Mouse (Mus musculus) erythroblast, embryonic 14.5 days (primary cell): ENCODE results near the gene Ptprt. TPM values are rescaled to one million over a fixed set of nuclear protein-coding genes. Genes with fewer than 3 reads are reported as not detected.

Experiments
- H3K27me3 ChIP-seq: 2 replicates; pipeline ENCODE4 v1.6.1; 2012; ENCODE audit warnings: inconsistent platforms; ENCODE audit not compliant: control insufficient read depth
- H3K36me3 ChIP-seq: 2 replicates; pipeline ENCODE4 v1.6.1; 2012; ENCODE audit warnings: mild to moderate bottlenecking, inconsistent platforms; ENCODE audit not compliant: control insufficient read depth
- H3K4me1 ChIP-seq: 2 replicates; pipeline ENCODE4 v1.6.1; 2012; ENCODE audit warnings: inconsistent platforms; ENCODE audit not compliant: control insufficient read depth
- H3K4me3 ChIP-seq: replicated peaks from 2 replicates; pipeline ENCODE3; 2012; ENCODE audit warnings: moderate library complexity, mild to moderate bottlenecking, inconsistent platforms
- H3K9me3 ChIP-seq: 2 replicates; pipeline ENCODE4 v1.6.1; 2012; ENCODE audit warnings: low read length, inconsistent platforms, mixed read lengths; ENCODE audit not compliant: control insufficient read depth
- GATA1 ChIP-seq: IDR thresholded peaks from 2 replicates; pipeline ENCODE4 v1.6.1; 2012; ENCODE audit warnings: low read length, inconsistent platforms, mixed read lengths
- TAL1 ChIP-seq: IDR thresholded peaks from 3 replicates; pipeline ENCODE4 v1.6.1; 2012; ENCODE audit warnings: low read length, inconsistent platforms, mixed read lengths
- polyA plus RNA-seq: library from polyadenylated mRNA; stranded (reverse); fragments of >175 nt; gene quantifications from 2 replicates; pipeline ENCODE4 v1.2.3, GENCODE M21; 2012

Gene Ptprt
- polyA plus RNA-seq, 1 experiment = not detected

DNA sequence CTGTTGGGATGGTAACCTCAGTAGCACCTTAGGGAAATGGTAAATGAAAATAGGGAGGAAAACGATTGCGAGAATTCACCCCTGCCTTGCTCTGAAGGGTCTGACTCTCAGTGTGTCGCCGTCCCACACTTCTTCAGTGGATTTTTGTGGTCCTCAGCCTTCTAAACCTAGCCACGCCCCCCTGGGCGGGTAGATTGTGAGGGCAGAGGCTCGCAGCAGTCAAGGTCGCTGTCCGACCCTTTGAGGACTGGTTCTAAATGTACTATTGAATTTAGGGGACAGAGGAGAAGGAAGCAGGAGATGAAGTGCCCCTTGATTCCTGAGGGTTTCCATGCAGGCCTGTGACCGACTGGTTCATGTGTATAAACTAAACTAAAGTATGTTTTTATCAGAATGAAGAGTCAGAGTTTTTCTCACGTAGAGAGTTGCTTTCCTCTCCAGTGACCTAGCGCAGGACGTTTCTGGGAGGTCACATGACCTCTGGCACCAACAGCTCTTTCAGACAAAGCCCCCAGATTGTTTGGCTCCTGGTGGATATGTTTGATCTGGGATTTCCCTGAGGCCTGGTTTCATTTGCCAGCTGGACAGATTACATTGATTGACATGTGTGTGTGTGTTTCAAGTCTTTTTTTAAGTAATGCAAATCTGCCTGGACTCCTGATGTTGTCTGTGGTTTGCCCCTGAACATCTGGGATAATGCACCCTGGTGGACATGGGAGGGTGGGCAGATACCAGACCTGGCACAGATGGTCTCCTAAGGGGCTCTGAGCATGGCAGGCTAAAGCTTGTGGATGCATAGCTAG is 1161.6 kb downstream of the Ptprt start:
- Histone ChIP-seq H3K4me3 (no peak overlapping the region), H3K36me3 (no peaks in the 10 kb centered on the region), H3K9me3 (peaks cover 2% of the 10 kb centered on the region; the same call in 1 of the 2 replicates), H3K27me3 (no peaks in the 10 kb centered on the region), H3K4me1 (no peaks in the 10 kb centered on the region)
- TF ChIP-seq TAL1 (no peak), GATA1 (no peak)

DNA sequence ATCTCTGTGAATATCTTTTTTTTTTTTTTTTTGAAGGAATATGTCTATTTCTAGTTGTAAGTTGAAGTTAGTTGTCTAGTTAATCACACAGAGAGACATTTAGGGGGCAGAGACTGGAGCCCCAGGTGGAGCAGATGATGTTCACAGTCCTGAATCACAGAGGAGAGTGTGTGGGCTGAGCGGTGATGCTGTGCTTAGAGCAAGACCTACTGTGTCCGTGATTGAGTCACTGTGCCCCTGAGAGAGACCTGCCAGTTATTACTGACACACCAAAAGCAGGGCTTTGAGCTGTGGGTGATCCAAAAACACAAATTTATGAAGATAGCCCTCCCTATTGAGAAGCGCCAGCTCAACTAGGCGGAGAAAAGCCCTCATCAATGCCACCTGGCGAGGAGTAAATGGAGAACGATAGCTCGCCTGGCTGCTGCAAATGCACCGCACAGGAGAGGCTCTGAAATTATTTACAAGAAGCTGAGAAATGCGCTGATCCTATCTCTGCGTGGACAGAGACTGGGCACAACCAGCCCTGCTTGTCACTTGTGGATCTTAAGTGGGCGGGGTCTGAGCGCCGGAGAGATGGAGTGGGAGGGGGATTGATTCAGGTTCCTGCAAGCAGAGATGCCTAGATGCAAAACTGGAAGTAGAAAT is 1162.4 kb downstream of the Ptprt start:
- Histone ChIP-seq H3K36me3 (no peaks in the 10 kb centered on the region), H3K27me3 (no peaks in the 10 kb centered on the region)
- TF ChIP-seq GATA1 (no peak), TAL1 (no peak)

DNA sequence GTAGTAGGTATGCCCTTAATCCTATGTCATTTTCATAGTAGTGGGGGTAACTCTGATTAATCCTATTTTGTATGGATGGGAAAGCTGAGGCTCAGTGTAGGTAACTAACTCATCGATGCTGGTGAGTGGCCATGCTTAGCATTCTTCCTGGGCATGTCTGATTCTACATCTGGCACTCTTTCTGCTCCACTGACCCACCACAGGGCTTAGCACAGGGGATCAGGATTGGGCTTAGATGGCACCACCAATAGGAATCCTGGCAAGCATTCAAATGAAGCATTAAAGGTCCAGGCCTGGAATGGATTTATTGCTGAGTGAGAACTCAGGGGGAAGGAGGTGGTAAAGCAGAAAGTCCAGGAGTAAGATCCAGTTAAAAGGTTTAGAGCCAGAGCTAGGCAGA is 1179.2 kb downstream of the Ptprt start:
- H3K4me1 ChIP-seq = no peaks in the 10 kb centered on the region

More for the DNA sequence above, 1162.4 kb downstream of the Ptprt start:
- peaks cover 2% of the 10 kb centered on the region; the same call in 1 of the 2 replicates for H3K9me3 ChIP-seq
- H3K4me3 ChIP-seq = no peak overlapping the region
- no peaks in the 10 kb centered on the region for H3K4me1 ChIP-seq

DNA sequence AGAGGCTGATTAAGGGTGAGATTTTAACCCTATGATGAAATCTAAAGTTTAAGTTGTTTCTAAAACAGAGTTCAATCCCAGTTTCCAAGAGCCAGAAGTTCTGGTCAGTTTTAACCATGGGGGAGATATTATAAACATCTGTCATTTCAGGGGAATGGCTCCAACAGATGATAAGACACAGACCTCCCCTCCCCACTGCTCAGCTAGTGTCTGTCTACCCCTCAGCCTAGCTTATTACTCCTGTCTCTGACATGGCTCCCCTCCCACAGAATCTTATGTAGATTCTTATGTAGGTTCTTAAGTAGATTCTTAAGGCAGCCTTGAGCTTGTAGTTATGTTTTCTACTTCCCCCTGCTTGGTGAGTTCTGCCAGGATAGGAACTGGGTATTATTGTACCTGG is 1180.5 kb downstream of the Ptprt start:
- no peak for TF ChIP-seq TAL1
- no peak for TF ChIP-seq GATA1

More for the DNA sequence above, 1179.2 kb downstream of the Ptprt start:
- Histone ChIP-seq H3K36me3 (no peaks in the 10 kb centered on the region), H3K27me3 (no peaks in the 10 kb centered on the region), H3K4me3 (no peak overlapping the region), H3K9me3 (no peaks in the 10 kb centered on the region; the same call in 1 of the 2 replicates)
- no peak for TF ChIP-seq GATA1
- no peak for TF ChIP-seq TAL1

More for the DNA sequence above, 1180.5 kb downstream of the Ptprt start:
- no peaks in the 10 kb centered on the region for H3K9me3 ChIP-seq
- no peaks in the 10 kb centered on the region for H3K36me3 ChIP-seq
- H3K4me1 ChIP-seq = no peaks in the 10 kb centered on the region
- H3K4me3 ChIP-seq = no peak overlapping the region
- no peaks in the 10 kb centered on the region for H3K27me3 ChIP-seq
